Mouse (Mus musculus) lung, adult 2 months (tissue): ENCODE data around the gene Map4.

Source experiments
- CTCF ChIP-seq: fragments of 200-500 bp; IDR thresholded peaks from 2 replicates; pipeline ENCODE4 v1.5.1; 2011; ENCODE audit warnings: mild to moderate bottlenecking, low read length, control low read depth; ENCODE audit not compliant: insufficient read depth
- POLR2A ChIP-seq: fragments of 200-500 bp; IDR thresholded peaks from 2 replicates; pipeline ENCODE4 v1.6.1; 2011; ENCODE audit warnings: low read depth, mild to moderate bottlenecking, control low read depth, low read length, borderline replicate concordance; ENCODE audit errors: extremely low read depth

DNA sequence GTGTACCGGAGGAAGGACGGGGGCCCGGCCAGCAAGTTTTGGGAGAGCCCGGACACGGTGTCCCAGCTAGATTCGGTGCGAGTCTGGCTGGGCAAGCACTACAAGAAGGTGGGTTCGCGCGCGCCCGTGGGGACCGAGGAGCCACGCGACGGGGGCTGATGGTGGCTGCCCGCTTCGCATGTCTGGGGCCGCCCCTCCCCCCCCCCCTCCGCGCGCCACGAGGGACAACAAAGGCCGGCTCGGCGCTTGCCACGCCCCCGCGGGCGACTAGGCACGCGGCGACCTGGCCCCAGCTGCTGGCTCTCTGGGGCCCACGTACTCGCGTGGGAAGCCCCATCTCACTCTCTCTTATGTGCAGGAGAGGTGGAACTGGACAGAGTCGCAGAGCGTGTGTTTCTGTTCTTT, 200.9 kb downstream of the Map4 start:
- no peak for TF ChIP-seq POLR2A
- TF ChIP-seq CTCF: no peak
